Mouse (Mus musculus) testis, adult 2 months (tissue): ENCODE data around the gene Degs1.

Experiments used
- CTCF ChIP-seq: fragments of 200-500 bp; IDR thresholded peaks from 2 replicates; pipeline ENCODE4 v1.5.1; 2012; ENCODE audit warnings: low read depth, mild to moderate bottlenecking, inconsistent platforms, low read length, moderate library complexity; ENCODE audit not compliant: control insufficient read depth, insufficient read depth, insufficient replicate concordance
- POLR2A ChIP-seq: fragments of 200-500 bp; IDR thresholded peaks from 2 replicates; pipeline ENCODE4 v1.6.1; 2012; ENCODE audit warnings: low read depth, mild to moderate bottlenecking, inconsistent platforms, low read length, moderate library complexity; ENCODE audit not compliant: control insufficient read depth

- TF ChIP-seq CTCF (no peak), POLR2A (no peak)
These were observed 1.3 kb downstream of the Degs1 start for GRCm38 (mm10) chr1:182281251-182281711.
